Mouse (Mus musculus) urinary bladder, adult 2 months (tissue): ENCODE measurements around the gene Peak1. TPM values are rescaled to one million over a fixed set of nuclear protein-coding genes. Genes with fewer than 3 reads are reported as not detected.
A peak's percentile ranks its signal among the peaks of the same experiment; 100 is the strongest.
"Not testable (repeated sequence)": the region's sequence is repeated elsewhere in the genome, so short reads cannot be mapped to it uniquely, and the experiment has no call there.

Experiments
- DNase-seq: peaks from one replicate; pipeline ENCODE4 v3.0.0; 2022; ENCODE audit warnings: low spot score
- polyA plus RNA-seq: library from polyadenylated mRNA; depleted of rRNA; stranded (reverse); fragments of >200 nt; gene quantifications from 2 replicates; pipeline ENCODE4 v1.2.3, GENCODE M21; 2012; rRNA removed

Peak1 gene
- 14.5 and 19.5 TPM in 2 replicates for polyA plus RNA-seq

DNA sequence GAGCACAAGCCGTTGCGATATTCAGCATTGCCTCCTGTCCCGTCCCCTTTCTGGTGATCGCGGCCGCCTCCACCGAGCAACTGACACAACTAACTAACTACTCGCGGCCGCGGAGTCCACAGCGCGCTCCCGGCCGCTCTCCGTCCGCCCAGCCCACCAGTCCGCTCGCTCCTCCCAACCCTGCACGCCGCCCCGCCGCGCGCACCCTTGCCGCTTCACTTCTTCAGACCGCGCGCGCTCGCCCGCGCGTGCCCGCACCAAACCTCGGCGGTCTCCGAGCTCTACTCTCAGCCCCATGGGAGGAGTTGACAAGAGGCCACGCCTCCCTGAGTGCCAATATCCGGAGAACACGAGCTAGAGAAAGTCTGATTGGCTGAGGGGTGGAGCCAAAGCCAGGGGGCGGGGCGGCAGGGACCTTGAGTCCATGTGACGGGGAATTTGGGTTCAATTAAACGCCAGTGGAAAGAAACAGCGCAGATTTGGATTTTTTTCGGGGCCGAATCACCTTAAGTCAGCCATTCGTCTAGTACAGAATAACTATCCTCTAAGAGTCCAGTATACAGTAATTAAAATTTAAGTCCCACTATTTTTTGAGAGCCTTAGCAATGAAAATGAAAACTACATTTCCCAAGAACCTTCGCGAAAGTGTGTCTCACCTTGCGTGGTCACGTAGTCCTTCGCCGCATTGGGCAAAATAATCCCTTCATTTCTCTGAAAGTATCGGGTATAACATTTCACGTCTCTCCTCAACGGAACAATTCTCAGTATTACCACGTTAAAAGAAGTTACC is at the start of gene Peak1, which contains the start of gene Hmg20a:
Peak1 (minus strand) TSS at position 120 of the 790 bp plus-strand sequence.
Hmg20a (plus strand) TSS at position 662 of the 790 bp plus-strand sequence.
- DNase-seq: peak; percentile 97

DNA sequence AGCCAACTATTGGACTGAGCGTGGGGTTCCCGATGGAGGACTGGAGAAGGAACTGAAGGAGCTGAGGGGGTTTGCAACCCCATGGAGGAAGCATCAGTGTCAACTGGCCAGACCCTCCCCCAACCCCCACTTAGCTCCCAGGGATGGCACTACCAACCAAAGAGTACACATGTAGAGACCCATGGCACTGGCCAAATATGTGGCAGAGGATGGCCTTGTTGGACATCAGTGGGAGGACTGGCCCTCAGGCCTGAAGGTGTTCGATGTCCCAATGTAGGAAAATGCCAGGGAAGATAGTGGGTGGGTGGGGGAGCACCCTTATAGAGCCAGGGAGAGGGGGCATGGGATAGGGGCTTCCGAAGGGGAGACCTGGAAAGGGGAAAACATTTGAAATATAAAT is 48.4 kb upstream of the Peak1 start:
- no peak for DNase-seq

DNA sequence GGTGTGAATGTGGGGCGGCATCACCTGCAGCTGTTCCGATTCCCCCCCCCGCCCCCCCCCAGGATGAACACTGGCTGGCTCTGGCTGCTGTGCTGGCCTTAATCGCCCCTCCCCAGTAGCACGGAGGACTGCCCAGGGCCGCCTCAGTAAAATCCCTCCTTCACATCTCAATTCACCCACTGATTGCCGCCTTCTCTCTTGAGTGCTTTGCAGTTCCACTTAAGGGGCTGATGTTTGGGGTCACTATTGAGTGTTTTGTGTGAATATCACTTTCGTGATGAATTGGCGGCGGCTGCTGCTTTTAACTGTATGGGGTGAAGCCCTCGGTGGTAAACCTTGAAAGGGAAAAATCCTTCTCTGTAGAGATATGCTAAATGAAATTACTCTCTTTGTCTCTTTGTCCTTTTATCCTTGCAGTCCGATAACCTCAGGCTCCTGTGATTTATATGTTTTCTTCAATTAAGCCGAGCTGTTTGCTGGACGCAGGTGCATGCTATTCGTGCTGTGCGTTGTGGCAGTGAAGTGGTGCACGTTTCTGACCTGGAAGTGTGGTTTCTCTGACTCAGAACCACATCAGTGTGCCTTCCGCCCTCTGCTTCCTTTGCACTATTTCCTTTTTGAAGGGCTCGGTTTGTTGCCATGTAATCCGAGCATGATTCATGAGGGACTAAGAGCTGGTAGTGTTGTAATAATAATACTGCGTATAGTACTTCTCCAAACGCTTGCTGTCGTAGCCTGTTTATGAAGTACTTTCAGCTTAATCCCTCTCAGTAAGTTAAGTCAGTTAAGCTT is 47.2 kb upstream of the Peak1 start:
- no peak for DNase-seq

DNA sequence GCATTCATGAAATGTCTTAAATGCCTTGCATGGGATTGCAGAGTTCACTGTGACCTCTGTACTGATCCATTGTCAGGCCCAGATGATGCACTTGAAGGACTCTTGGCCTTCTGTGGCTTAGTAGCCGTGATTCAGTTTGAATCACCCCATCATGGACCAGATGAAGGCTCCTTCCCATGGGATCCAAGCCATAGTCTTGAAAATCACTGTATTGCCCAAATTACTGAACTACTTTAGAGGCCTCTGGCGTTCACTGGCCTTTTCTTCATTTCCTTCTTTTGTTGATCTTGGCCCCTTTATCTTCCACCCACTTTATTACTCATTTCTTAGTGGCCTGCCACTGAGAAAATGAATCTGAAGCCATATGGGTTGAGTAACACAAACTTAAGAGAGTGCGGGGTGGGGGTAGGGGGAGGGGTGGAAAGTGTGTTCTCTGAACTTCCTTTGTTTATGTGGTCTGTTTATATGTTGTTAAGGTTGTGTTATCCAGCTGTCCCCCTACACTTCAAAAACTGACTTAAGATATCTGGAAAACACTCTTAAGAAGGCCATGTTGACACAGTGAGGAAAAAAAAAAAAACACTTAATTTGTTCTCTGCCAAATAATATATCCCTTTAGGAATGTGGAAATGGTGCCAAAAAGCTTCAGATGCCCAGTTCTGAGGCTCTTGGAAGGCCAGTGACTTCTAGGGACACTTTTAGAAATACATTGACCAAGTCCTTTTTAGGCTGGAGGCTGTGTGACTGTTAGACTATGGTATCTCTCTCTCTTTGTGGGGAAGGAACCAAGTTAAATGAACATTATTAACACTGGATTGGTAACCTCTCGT is 46.0 kb upstream of the Peak1 start:
- DNase-seq: no peak

DNA sequence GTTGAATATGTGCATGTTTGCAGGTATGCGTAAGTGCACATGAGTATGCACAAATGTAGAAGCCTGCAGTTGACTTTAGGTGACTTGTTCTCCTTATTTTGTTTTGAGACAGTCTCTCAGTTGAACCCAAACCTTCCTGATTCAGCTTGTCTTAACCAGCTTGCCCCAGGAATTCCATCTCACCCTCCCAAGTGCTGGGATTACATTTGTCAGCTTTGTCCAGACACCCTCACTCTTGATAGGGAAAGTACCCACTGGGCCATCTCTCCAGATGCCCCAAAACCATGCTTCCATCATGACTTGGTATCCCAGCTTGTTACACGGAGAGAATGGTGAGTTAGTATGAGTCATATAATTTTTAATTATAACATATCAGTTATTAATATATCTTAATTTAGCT is 45.2 kb upstream of the Peak1 start:
- no peak for DNase-seq

DNA sequence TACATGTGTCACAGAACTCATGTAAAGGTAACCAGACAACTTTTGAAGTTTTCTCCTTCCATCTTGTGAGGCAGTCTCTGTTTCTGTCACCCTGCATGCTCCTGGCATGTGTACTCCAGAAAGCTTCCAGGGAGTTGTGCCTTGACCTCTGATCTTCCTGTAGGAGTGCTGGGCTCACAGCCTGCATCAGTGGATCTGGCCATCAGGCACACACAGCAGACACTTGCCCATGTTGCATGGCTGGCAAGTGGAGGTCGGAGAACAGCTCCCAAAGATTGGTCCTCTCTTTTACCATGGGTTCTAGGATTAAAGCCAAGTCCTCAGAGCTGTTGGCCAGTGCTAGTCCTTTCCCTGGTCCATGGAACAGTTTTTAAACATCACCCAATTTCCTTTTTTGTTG is 44.7 kb upstream of the Peak1 start:
- DNase-seq: no peak

DNA sequence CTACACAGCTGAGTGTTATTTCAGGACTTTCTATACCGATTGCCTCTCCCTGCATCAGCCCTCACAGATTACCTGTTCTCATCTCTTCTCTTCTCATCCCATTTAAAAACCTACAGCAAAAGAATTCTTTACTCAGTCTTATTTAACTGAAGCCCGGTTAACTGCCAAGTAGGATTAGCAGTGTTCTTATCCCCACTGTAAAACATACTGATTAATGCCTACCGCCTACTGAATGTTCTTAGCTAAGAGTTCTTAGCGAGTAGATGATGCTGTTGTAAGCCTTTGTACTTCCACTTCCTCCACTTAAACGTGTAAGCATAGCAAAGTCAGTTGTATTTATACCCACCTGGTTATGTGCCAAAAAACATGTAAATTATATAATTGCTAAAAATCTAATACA is 43.1 kb upstream of the Peak1 start:
- no peak for DNase-seq

DNA sequence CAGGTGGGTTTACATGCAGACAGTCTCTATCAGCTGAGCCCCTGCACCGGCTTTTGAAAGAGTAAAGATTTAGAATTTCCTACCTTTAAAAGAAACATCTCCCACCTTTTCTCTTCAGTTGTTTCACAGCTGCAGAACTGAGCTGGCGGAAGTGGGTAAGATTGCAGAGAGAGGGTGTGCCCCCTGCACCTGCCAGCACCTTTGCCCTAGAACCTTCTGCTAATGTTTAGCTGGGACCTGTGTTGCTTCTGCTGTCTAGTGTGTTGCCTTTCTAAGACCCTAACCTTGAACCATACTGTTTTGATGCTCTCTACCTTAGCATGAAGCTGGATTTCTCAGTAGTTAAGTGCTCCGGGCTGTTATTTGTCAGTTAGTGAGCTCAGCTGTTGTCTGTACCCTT is 38.6 kb upstream of the Peak1 start:
- no peak for DNase-seq

DNA sequence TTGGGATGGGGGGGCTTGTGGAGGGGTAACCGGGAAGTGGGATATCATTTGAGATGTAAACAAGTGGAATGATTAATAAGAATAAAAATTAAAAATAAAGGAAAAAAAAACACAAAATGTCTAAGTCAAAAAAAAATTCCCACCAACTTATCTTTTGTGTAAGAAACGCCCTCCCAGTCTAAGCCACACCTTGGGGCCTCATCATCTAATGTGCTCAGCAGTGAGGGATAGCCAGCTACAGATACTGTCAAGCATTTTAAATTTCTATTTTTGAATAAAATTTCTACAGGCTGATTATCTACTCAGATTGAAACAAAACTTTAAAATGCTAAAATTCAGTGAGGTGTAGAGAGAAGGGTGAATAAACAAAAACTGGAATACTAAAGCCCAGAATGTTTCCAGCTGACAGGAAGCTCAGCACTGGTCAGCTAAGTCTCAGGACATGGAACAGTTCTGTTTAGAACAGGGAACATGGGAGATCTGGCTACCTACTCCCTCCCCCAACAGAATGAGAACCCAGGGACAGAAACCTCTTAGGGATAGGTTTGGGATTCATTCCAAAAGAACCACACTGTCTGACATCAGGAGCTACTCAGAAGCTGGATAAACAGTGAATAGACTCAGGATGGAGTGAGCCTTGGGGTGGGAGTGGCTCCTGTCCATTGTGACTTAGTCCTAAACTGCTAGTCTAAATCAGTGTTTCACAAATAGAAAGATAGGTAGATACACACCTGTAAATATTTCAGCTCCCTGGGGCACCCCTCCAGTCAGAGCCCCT is 35.4 kb upstream of the Peak1 start:
- no peak for DNase-seq

DNA sequence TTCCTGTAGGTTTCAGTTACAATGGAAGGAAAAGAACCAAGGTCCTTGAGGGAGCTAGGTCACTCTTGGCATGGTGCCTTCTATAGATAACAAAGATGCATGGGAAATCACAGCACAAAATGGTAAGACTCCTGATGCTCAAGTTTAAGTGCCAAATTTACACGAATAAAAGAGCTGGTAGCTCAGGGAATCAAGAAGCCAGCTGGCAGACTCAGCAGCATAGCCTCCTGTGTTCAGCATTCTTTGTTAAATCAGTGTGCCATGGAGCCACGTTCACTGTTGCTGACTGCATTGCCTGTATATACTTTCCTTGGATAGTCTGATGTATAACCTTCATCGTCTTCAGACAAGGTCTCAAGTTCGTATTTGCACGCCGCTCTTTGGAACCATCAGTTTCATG is 33.7 kb upstream of the Peak1 start:
- no peak for DNase-seq

DNA sequence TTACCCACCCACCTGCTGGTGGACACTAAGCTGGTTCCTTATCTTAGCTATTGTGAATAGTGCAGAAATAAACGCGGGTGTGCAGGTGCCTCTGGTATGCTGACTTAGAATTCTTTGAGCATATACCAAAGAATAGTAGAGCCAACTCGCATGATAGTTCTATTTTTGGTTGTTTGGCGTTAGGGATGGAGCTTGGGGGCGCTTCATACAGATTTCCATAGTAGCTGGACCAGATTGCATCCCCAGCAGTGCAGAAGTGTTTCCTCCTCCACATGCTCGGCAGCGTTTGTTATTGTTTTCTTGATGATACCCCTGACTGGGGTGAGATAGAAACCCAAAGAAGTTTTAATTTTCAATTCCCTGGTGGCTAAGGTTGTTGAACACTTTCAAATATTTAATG is 21.8 kb upstream of the Peak1 start:
- no peak for DNase-seq

DNA sequence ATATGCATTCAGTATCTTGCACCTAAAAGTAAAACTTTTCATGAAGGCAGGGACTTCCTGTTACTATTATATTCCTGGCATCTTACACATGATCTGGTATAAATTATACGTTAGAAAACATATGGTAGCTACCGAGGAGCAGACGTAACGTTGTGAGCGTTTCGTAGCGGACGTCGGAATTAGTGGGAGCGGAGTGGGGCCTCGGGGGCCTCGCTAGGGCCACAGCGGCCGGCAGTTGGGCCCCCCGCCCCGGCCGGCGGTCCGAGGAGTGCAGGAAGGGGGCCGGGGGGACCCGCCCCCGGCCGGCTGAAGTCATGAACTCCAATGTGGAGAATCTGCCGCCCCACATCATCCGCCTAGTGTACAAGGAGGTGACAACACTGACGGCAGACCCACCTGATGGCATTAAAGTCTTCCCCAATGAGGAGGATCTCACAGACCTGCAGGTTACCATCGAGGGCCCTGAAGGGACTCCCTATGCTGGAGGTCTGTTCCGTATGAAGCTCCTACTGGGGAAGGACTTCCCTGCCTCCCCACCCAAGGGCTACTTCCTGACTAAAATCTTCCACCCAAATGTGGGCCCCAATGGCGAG is 19.5 kb upstream of the Peak1 start:
- not testable (repeated sequence) for DNase-seq

DNA sequence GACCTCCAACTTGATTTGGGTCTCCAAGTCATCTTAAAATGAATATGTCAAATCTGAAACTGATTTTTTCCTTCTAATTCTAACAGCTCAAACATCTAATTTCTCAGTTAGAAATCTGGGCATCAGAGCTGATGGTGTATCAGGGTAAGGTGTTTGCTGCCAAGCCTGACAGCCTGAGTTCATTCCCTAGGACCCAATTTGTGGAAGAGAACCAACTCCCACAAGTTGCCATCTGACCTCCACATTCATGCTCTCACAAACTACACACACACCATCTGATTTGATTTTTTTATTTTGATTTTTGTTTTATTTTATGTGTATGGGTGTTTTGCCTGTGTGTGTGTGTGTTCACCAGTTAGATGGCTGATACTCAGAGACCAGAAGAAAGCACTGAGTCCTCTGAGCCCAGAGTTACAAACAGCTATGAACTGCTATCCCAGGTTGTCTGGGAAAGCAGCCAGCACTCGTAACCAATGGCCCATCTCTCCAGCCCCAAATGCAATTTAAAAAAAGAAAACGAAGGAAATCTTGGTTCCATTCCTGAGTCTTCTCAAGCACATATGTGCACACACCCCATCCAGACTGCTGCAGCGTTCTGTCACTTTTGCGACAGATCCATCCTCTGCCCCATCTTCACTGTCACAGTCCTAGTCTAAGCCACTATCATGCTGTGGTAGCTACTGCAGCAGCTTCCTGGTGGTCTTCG is 18.1 kb upstream of the Peak1 start:
- DNase-seq: no peak

DNA sequence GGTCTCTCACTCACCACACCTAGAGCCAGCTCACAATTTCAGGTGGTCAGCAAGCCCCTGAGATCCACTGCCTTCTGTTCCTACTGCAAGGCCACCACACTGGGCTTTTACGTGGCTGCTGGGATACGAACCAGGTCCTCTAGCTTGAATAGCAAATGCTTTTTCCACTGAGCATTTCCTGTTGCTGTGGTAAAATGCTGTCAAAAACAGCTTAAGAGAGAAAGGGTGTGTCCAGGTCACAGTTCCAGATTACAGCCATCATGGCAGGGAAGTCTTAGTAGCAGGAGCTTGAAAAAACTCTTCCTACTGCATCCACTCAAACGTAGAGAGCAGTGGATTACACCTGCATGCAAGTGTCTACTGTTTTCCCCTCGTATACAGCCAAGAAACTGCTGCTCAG is 7.0 kb upstream of the Peak1 start:
- no peak for DNase-seq

DNA sequence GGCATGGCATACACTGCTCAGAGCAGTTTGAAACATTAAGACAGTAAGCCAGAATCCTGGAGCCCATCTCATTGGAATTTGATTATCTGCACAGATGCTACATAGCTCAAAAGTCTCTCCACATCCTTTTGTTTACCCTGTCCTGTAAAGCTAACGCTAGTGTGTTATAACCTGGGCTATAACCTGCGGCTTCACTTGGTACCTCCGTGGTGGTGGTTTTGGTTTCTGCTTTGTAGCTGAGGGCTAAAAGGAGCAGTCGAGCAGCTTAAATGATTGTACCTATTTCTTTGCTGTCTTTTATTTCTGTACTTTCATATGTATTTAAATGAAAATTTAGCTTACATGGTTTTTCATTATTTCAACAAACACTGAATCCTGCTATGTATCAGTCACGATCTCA is 4.1 kb upstream of the Peak1 start:
- no peak for DNase-seq

DNA sequence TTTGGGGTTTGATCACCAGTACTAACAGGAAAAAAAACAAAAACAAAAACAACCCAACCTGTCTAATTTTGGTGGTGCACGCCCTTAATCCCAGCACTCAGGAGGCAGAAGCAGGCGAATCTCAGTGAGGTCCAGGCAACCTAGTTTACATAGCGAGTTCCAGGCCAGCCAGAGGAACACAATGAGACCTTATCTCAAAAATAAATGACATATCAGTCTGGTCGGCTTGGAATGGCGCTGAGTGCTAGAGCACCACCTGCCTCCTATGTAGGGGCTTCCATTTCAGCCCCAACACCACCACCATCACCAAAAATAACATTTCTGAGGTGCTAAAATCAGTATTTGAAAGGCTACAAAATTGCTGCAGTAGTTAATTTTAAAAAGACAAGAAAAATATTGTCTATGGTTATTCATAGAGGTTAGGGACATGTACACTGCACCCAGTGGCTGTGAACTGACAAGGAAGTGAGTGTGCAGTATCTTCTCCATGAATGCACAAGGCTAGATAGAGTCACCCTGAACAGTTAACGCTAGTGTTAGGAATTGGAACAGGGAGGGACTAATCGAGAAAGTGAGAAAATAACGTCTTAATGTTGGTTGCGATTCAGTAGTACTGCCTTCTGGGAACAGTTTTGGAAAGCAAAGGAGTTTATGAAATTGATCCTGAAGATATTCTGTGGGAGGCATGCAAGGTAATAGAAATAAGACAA is 3.2 kb upstream of the Peak1 start:
- DNase-seq: no peak

DNA sequence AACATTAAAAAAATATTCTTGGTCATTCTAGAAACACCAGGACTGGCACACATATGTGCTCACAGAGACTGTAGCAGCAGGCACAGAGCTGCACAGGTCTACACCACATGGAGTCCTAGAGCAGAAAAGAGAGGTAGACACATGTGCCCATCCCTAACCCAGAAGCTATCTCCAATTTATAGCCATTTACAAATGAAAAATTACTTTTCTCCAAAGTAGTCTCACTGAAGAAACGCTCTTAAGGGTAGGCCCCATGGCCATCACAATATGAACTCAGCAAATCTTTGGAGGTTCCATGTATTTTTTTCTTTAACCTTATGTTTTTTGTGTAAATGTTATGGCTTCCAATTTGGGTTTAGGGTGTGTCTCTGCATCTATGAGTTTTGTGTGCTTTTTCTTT is 2.4 kb upstream of the Peak1 start:
- no peak for DNase-seq

DNA sequence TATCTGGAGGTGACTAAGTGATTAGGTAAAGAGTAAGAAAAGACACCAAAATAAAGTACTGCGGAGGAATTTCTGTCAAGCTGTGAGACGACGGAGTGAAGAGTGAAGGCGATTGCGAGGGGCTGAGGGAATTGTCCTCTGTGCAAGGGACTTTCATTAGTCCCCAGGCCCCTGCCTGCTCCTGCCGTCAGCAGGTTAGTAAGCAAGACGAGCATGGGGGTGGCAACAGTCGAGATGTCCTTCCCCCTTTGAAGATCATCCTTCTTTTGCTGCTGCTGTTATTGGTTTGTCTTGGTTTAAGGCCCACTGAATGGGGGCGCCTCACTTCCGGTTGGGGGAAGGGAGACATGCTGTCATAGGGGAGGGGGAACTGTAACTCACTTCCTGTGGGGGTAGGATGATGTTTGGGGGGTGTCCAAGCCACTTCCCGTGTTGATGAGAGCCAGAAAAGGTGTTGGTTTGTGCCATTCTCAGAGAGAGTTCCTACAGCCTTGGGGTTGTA is 922 bp upstream of the Peak1 start:
- peak; percentile 44 for DNase-seq

DNA sequence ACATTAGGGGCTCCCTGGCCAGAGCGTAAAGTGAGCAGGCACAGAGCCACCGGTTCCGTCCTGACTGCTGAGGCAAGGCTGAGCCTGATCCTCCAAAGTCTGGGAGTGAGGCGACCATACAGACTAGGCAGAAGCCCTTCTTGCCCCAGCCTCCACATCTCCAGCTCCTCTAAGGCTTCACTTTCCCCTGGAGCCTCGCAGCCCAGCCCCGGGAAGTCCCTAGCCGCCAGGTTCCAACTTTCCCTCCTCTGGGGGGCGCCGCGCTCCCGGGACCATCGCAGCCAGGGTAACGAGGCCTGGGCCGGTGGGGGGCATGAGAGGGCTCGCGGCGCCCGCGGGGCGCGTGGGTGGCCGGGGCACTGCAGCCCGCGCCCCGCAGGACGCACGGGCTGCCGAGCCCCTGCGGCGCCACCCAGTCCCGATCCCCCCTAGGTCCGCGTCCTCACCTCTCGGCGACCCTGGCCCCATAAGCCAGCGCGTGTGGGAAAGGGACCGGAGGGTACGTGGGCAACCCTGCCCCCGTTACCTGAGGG is 386 bp downstream of the Peak1 start:
- peak; percentile 80 for DNase-seq
